Mouse (Mus musculus) liver, embryonic 11.5 days (tissue): Measurements from ENCODE around the gene Gm10112. TPM values are rescaled to one million over a fixed set of nuclear protein-coding genes. Genes with fewer than 3 reads are reported as not detected.

Experiments used
- ATAC-seq: fragments of 200-750 bp; cut with Nextera tagmentation; replicated peaks from 2 replicates; pipeline ENCODE4 v1.8.0; 2017; ENCODE audit warnings: moderate number of reproducible peaks, mild to moderate bottlenecking, moderate TSS enrichment, moderate library complexity; ENCODE audit not compliant: low FRiP score
- DNase-seq: peaks from one replicate; pipeline ENCODE4 v3.0.0-alpha.2; 2017; ENCODE audit warnings: low spot score
- H3K27ac ChIP-seq: fragments of 300-500 bp; sonication (generic); 2 replicates; pipeline ENCODE4 v1.5.1; 2014; ENCODE audit warnings: mild to moderate bottlenecking, low read depth, low read length, control low read depth
- H3K27me3 ChIP-seq: fragments of 300-500 bp; sonication (generic); replicated peaks from 2 replicates; pipeline ENCODE4 v1.6.1; 2014; ENCODE audit warnings: low read length, mixed read lengths; ENCODE audit not compliant: control insufficient read depth, insufficient read depth
- H3K36me3 ChIP-seq: fragments of 300-500 bp; sonication (generic); 2 replicates; pipeline ENCODE4 v1.6.1; 2014; ENCODE audit warnings: mild to moderate bottlenecking, low read length, moderate library complexity, mixed read lengths; ENCODE audit not compliant: control insufficient read depth, insufficient read depth
- H3K4me1 ChIP-seq: fragments of 300-500 bp; sonication (generic); replicated peaks from 2 replicates; pipeline ENCODE4 v1.6.1; 2014; ENCODE audit warnings: low read length, mixed read lengths; ENCODE audit not compliant: control insufficient read depth, insufficient read depth
- H3K4me2 ChIP-seq: fragments of 300-500 bp; sonication (generic); 2 replicates; pipeline ENCODE4 v1.6.1; 2014; ENCODE audit warnings: mild to moderate bottlenecking, control low read depth, moderate library complexity
- H3K4me3 ChIP-seq: fragments of 300-500 bp; sonication (generic); 2 replicates; pipeline ENCODE4 v1.5.1; 2014; ENCODE audit warnings: low read depth, low read length, control low read depth
- H3K9ac ChIP-seq: fragments of 300-500 bp; sonication (generic); 2 replicates; pipeline ENCODE4 v1.6.1; 2014; ENCODE audit warnings: low read depth, low read length, control low read depth
- H3K9me3 ChIP-seq: fragments of 300-500 bp; sonication (generic); 2 replicates; pipeline ENCODE4 v1.6.1; 2016; ENCODE audit warnings: low read length, inconsistent platforms, mixed read lengths; ENCODE audit not compliant: control insufficient read depth
- WGBS: fragments of 180-500 bp; shearing (Covaris S2); extraction: QIAGEN DNeasy Blood & Tissue Kit; methylation state at CpG from one replicate; pipeline ENCODE4 v1.1.7; 2014; 5-methylcytosine and 5-hydroxymethylcytosine counted together
- polyA plus RNA-seq: library from polyadenylated mRNA; unstranded; fragments of >200 nt; fragmentation: Nextera tagmentation; extraction: Ambion mirVana; gene quantifications from 2 replicates; pipeline ENCODE4 v1.2.1, GENCODE M21; 2014

Gene Gm10112
- not detected in 2 replicates for polyA plus RNA-seq

GRCm38 (mm10) chrX:111168040-111168439 lies at the start of gene Gm10112:
TSS of gene Gm10112 (plus strand) at chrX:111168340.
- no peaks in the 10 kb centered on the region for H3K4me1 ChIP-seq
- 89% methylated on average over 3 of the region's 3 CpGs for WGBS
- no peak for DNase-seq
- no peaks in the 10 kb centered on the region for H3K36me3 ChIP-seq
- no peak within 1 kb of the TSS for H3K9ac ChIP-seq
- no peak within 1 kb of the TSS for H3K4me2 ChIP-seq
- ATAC-seq, result no peak
- no peak within 1 kb of the TSS for H3K27ac ChIP-seq
- no peaks in the 10 kb centered on the region for H3K27me3 ChIP-seq
- no peak within 1 kb of the TSS for H3K4me3 ChIP-seq
- no peaks in the 10 kb centered on the region for H3K9me3 ChIP-seq

GRCm38 (mm10) chrX:111189574-111189973 lies 21.4 kb downstream of the Gm10112 start:
- H3K9ac ChIP-seq, result no peak overlapping the region
- no peak overlapping the region for H3K4me3 ChIP-seq
- no peaks in the 10 kb centered on the region for H3K9me3 ChIP-seq
- no peaks in the 10 kb centered on the region for H3K36me3 ChIP-seq
- ATAC-seq, result no peak
- H3K27me3 ChIP-seq, result no peaks in the 10 kb centered on the region
- DNase-seq, result no peak
- no peak overlapping the region for H3K4me2 ChIP-seq
- WGBS, result 67% methylated on average over 1 of the region's 1 CpGs
- H3K27ac ChIP-seq, result no peak overlapping the region
- H3K4me1 ChIP-seq, result no peaks in the 10 kb centered on the region

- no peak for ATAC-seq
- Histone ChIP-seq H3K27ac (no peak overlapping the region), H3K27me3 (no peaks in the 10 kb centered on the region), H3K9ac (no peak overlapping the region), H3K4me2 (no peak overlapping the region), H3K36me3 (no peaks in the 10 kb centered on the region), H3K4me1 (no peaks in the 10 kb centered on the region), H3K9me3 (no peaks in the 10 kb centered on the region), H3K4me3 (no peak overlapping the region)
- 0% methylated on average over 2 of the region's 2 CpGs for WGBS
- DNase-seq, result no peak
Measured at GRCm38 (mm10) chrX:111196376-111196775, 28.2 kb downstream of the Gm10112 start.

- no peaks in the 10 kb centered on the region for H3K9me3 ChIP-seq
- H3K36me3 ChIP-seq, result no peaks in the 10 kb centered on the region
- H3K27me3 ChIP-seq, result no peaks in the 10 kb centered on the region
- 11% methylated on average over 5 of the region's 5 CpGs for WGBS
- H3K4me1 ChIP-seq, result no peaks in the 10 kb centered on the region
- H3K4me3 ChIP-seq, result no peak overlapping the region
- no peak overlapping the region for H3K4me2 ChIP-seq
- no peak overlapping the region for H3K9ac ChIP-seq
- DNase-seq (no peak), ATAC-seq (no peak)
- no peak overlapping the region for H3K27ac ChIP-seq
Measured at GRCm38 (mm10) chrX:111210225-111210624, 42.1 kb downstream of the Gm10112 start.

Other genes with a start within 250 kb of the Gm10112 start
- gene Cylc1, start 57.9 kb upstream of the Gm10112 start, polyA plus RNA-seq, result not detected in 2 replicates